Mouse (Mus musculus) embryo, embryonic 10.5 days (tissue): ENCODE measurements around the gene Asb2.

ENCODE experiments used
- DNase-seq: peaks from one replicate; pipeline ENCODE4 v3.0.0-alpha.2; 2015; ENCODE audit warnings: low spot score

Gene Asb2

GRCm38 (mm10) chr12:103360812-103361211 is 5.0 kb upstream of the Asb2 start:
- no peak for DNase-seq

- no peak for DNase-seq
Observed at GRCm38 (mm10) chr12:103358951-103359801, 3.4 kb upstream of the Asb2 start.

DNA sequence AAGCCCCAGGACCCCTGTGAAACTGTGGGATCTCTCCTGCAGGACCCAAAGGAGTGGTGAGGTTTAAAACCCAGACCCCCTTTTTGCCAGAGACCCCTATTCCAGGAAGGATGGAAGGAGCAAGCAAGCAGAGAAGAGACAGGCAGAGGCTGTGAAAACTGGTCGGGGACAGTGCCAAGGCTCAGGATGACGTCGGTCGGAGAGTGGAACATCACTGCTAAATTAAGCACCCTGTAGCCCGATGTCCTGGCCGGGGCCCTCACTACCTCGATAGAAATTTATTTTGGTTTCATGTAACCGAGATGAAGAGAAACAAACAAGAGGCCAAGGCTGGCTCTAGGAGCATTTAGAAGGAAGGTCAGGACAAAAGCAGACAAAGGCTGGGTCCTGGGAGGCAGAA is 2.4 kb upstream of the Asb2 start:
- no peak for DNase-seq

DNA sequence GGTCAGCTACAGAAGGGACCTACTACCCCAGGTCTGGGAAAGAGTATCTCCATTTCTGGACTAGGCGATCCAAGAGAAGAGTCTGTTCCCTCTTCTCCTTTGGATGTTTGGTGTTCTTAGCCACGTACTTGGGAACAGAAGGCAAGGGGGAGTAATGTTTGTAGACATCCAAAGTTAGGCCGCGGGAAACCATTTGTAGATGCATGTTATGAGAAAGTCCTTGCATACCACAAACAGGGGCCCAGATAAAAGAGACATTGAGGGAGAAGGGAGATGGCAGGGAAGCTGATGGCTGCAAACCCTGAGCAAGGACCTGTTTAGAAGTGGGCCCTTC is 581 bp upstream of the Asb2 start:
- DNase-seq = no peak

GRCm38 (mm10) chr12:103353538-103353937 is 2.3 kb downstream of the Asb2 start:
- DNase-seq = peak; percentile 56

- DNase-seq = no peak
Observed at GRCm38 (mm10) chr12:103352735-103353134, 3.1 kb downstream of the Asb2 start.

DNA sequence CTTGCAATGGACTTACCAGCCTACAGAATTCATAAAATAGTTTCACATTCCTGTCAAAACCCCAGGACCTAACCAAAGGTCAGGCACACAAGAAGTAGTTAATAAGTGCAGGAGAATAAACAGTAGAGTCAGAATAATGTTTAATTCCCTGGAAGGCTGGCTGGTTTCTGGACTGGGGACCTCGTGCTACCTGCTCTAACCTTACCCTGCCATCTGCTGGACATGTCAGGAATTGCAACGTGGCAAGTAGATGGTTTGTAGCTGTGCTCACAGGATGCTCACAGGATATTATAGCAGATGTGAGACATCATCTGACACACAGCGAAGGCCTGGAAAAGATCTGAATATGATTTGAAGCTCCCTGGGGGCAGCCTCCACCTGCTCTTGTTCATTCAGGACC is 7.3 kb downstream of the Asb2 start:
- DNase-seq = peak; percentile 89

DNA sequence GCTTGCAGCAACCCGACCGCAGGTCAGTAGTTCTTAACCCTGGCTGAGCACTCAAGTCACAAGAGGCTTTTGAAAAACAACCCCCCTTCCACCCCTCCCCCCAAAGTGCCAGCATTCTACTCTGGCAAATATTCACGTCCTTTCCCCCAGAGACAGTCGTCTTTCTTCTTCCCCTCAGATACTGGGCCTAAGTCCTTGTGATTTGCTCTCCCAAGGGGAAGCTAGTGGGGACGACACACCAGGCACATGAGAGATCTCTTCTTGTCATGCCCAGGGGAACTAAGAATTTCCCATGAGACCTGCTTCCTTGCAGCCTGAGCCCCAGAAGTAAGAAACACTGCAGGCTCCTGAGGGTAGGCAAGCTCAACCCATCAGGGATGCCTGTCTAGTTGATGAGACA is 8.4 kb downstream of the Asb2 start:
- DNase-seq = no peak

GRCm38 (mm10) chr12:103346945-103347344 is 8.9 kb downstream of the Asb2 start:
- no peak for DNase-seq

GRCm38 (mm10) chr12:103344934-103345333 is 10.9 kb downstream of the Asb2 start:
- no peak for DNase-seq

GRCm38 (mm10) chr12:103343456-103343855 is 12.3 kb downstream of the Asb2 start:
- DNase-seq = no peak

DNA sequence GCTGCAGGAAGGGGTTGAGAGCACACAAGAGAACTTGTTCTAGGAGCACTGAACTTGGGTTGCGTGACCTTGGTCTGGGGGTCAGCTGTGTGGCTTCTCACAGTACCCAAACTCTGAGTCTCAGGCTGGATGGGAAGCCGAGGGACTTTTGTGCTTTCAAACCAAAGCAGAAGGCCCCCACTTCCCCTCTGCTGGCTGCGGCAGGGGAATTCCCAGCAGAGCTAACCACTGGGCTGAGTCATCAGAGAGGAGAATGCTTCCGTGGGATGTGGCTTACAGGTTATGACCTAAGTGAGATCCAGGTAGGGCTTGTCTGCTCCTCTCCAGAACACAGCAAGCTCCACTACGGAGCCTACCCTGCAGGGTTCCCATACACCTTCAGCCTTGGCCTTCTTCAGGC is 14.6 kb downstream of the Asb2 start:
- no peak for DNase-seq

GRCm38 (mm10) chr12:103338162-103338798 is 17.5 kb downstream of the Asb2 start:
- DNase-seq = no peak

- DNase-seq = no peak
Observed at GRCm38 (mm10) chr12:103336766-103337165, 19.0 kb downstream of the Asb2 start.

- DNase-seq = no peak
Observed at GRCm38 (mm10) chr12:103333426-103333825, 22.4 kb downstream of the Asb2 start.

DNA sequence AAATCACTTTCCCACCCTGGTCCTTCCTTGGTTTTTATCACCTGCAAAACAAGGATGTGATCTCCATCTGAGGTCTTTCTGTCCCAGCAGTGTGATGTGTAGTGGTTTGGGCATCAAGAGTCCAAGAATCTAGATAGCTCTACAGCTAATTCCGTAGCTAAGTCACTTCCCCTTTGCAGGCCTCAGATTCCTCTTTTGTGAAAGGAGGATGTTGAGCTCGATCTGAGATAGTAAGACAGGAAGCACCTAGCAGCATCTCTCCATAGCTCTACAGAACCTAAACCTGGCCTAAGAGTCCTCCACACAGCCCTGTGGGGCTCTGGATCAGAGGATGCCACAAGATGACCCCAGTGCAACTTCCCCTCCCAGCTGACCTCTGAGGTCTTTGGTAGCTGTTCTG is 22.9 kb downstream of the Asb2 start:
- no peak for DNase-seq

DNA sequence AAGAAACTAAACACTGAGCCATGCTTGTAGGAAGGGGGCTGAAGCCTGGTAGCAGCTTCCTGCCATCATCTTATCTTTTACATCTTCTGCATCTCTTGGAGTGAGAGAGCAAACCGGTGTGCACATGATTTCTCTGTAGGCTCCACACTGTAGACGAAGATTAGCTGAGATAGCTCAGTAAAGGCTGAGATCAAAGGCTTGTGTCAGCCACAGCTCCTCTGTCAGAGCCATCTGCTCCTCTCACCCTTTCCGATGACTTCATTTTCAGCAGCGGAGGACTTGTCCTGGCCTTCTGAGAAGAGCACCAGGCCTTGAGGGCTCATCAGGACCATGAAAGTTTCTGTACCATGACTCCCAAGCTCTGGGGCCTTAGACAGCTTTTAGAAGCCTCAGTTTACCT is 24.3 kb downstream of the Asb2 start:
- DNase-seq = no peak

GRCm38 (mm10) chr12:103328448-103329191 is 27.2 kb downstream of the Asb2 start:
- no peak for DNase-seq

DNA sequence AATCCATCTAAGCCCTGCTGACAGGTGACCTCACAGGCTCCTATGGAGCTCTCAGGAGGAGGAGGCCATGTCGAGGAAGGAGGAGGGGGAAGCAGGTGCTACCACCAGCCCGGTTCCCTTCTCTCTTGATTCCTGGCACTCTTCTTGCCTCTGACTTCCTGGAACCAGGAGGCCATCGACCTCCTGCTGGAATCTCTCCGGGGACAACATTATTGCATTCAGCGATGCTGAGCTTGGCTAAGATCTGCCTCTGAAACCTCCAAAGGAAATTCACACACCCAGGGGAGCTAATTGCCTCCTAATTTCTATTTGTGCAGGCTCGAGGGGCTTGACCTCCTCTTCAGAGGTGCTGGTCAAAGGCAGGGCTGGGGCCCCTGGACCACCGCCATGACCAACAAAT is 28.7 kb downstream of the Asb2 start:
- peak; percentile 39 for DNase-seq

GRCm38 (mm10) chr12:103326569-103326968 is 29.2 kb downstream of the Asb2 start:
- DNase-seq = no peak

DNA sequence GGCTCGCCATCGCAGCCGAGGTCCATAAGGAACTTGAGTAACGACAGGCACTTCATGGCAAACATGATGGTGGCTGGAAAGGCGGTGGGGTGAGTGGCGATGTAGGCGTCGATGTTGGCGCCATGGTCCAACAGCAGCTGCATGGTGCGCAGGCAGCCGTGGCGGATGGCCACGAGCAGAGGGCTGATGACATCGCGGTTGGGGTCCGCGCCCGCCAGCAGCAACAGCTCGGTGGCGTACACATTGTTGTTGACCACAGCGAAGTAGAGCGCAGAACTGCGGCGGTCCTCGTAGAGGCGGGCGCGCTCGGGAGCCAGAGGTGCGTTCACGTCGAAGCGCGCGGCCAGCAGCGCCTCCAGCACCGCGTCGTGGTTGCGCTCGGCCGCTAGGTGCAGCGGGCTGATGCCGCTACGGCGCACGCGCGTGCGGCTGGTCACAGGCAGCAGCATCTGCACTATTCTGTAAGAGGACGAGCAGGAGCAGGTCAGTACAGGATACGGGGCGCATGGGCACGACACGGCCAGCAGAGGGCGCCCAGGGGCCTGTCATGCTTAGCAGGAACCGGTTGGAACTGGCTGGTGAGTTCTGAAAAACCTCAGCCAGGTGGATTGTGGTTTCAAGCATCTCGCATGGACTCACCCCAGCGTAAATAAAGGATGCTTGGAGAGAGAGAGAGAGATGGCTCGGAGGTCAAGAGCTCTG is 30.5 kb downstream of the Asb2 start:
- peak; percentile 97 for DNase-seq

DNA sequence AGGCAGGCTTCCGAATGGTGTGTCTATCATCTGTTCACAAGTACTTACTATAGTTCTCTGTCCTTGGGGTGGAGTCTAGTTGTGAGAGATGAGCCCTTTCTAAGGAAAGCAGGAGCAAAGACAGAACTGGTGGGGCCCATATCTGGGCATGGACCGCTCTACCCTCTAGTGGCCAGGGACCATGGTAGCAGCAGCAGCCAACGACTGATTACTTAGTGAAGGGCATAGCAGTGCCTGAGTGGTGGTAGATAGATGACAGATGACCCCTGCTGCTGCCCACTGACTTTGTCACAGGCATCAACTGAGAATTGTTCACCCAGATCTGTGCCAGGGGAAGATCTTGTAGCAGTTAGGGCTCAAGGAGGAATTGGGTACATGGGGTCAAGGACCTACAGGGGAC is 33.0 kb downstream of the Asb2 start:
- peak; percentile 66 for DNase-seq
